Mouse (Mus musculus): ENCODE measurements at regions not wholly inside any gene's neighbourhood (a gene's known extent, or its start where the extent isn't known, plus 50 kb on each side); places are given as distances from the start of the nearest gene placed in this dataset.

- no peak for TF ChIP-seq CTCF (IDR thresholded peaks at IDR 0.05; ENCODE audit: borderline replicate concordance, insufficient read depth, low read length)
- no peak for TF ChIP-seq POLR2A (IDR thresholded peaks at IDR 0.05; ENCODE audit: low read depth, low read length)
Observed at GRCm38 (mm10) chr2:171712816-171713570, 330.3 kb downstream of the Cbln4 start.
